Mouse (Mus musculus) embryo, embryonic 10 days (tissue): ENCODE results near the gene Fgfr2.

ENCODE experiments used
- DNase-seq: peaks from one replicate; pipeline ENCODE4 v3.0.0-alpha.2; 2015; ENCODE audit warnings: low spot score

Fgfr2 gene

DNA sequence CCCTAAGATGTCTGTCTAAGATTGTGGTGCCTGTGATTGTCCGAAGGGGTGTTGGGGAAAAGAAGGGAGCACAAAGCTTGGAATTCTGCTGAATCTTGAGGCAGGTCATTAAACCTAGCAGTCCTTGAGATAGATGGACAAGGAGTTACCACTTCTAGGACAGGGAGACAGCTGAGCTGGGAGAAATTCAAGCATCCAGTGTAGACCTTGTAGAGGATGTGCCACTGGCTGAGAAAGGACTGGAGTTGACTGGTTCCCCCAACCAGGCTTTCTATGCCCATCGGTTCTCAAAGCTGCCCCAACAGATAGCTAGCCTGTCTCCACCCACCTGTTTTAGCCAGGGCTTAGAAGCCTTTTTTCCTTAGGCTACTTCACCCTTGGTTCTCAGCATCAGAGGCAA lies 1576.7 kb downstream of the Fgfr2 start:
- DNase-seq, result no peak

DNA sequence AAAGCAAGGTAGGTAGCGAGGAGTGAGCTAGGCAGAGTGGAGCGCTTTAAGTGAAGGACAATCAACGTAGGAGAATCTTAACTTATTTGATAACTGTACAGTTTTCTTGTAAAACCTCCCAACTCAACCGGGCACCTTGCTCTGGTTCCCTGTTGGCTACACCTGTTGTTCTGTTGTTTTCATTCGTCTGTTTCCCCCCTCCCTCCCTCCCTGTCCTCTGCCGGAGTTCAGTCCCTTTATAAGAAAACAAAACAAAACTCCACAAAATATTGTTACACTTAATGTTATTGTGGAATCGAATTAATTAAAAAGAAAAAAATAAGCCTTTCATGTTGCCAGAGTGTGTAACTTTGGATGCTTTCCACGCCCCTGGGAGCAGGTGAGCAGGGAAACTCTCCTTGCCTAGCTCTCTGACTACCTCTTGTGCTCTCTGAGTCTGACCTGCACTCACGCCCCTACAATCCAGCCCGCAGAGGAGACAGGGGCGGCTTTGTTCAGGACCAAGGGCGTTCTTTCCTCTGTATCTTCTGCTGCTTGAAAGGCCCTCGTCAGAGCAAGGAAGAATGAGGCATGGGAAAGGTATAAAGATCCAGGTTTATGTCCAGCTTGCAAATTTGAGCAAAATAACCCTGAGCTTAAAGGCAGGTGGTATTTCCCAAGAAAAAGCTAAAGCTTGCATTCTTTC lies 1577.3 kb downstream of the Fgfr2 start:
- no peak for DNase-seq

DNA sequence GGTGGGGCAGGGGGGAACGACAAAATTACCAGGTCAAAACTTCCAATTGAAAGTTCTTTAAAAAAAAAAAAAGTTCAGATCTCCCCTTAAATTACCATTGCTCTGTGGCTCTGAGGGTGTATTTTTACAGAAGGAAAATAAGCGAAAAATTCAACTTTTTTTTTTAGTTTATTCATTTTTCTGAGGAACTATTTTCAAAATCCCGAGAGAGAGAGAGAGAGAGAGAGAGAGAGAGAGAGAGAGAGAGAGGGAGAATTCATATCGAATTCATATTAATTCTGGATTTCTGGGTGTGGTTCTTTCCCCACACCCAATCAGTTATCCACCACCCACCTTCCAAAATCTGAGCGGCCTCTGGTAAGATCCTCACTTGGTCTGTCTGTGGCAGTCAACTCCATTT lies 1578.3 kb downstream of the Fgfr2 start:
- no peak for DNase-seq

DNA sequence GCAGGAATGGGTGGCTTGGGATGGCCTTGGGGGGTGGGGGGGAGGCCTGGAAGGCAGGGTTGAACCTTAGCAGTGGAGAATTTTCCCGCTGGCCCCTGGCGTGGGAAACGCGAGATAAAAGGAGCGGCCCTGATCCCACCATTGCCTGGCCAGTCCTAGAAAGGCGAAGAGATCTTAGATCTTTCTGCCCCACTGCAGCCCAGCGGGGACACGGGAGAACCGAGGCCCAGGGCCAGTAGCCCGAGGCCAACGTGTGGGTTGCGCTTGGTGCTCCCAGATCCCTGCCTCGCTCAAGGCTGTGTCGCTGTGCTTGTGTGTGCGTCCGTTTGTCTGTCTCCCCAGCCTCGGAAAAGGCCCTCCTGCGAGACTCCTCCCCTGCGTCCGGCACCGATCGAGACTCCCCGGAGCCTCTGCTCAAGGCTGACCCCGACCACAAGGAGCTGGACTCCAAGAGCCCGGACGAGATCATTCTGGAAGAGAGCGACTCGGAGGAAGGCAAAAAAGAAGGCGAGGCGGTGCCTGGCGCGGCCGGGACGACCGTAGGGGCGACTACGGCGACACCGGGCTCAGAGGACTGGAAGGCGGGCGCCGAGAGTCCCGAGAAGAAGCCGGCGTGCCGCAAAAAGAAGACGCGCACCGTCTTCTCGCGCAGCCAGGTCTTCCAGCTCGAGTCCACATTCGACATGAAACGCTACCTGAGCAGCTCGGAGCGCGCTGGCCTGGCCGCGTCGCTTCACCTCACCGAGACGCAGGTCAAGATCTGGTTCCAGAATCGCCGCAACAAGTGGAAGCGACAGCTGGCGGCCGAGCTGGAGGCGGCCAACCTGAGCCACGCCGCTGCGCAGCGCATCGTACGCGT lies 1579.3 kb downstream of the Fgfr2 start:
- DNase-seq, result peak; percentile 63

DNA sequence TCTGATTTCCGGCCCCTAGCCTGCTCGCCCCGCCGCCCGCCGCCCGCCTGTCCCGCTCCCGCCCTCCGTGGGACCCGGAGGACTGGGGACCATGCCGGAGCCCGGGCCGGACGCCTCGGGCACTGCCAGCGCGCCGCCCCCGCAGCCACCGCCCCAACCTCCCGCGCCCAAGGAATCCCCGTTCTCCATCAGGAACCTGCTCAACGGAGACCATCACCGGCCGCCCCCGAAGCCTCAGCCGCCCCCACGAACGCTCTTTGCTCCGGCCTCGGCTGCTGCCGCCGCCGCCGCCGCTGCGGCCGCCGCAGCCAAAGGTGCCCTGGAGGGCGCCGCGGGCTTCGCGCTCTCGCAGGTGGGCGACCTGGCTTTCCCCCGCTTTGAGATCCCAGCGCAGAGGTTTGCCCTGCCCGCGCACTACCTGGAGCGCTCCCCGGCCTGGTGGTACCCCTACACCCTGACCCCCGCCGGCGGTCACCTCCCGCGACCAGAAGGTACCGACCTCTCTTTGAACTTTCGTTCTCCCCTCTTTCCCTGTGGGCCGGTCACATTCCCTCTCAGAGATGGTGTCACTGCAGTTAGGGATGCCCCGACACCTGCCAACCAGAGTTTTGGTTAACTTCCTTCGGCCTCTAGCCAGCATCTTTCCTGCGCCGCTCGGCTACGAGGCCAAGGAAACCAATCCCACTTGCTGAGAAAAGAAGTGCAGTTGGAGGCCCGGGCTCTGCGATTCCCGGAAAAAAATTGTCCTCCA lies 1580.1 kb downstream of the Fgfr2 start:
- DNase-seq, result no peak

DNA sequence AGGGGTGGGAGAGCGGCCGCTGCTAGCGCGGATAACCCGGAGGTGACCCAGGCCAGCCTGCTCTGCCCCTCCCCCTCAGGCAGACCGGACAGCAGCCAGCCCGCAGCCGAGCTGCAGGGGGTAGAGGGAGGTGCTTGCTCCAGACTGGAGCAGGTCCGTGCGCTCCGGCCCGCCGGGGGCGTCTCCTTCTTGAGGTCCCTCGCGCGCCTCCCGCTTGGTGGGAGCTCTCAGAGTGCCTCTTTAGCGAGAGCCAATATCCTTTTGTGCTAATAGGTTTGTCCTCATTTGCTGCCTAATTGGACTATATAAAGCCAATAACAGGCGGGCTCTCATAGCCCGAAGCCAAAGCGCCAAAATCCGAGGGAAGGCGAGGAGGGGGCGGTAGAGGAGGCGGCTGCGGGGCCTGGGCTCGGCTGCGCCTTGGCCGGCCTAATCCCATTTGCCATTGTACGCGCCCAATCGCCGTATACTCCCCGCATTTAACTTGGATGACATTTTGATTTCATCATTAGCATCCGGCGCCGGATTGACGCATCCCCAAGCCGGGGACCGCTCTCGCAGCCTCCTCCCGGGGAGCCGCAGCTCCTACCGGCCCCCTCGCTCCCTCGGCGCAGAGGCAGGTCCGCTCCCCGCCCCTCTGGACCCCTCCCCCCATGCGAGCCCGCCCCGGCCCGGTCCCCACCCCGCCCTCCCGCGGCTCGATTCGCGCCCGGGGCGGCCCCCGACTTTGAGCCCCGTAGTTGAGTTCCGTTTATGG lies 1580.9 kb downstream of the Fgfr2 start, which contains the start of gene Hmx3:
Hmx3 (plus strand) TSS at position 753 of the 757 bp plus-strand sequence.
- DNase-seq, result peak; percentile 72

DNA sequence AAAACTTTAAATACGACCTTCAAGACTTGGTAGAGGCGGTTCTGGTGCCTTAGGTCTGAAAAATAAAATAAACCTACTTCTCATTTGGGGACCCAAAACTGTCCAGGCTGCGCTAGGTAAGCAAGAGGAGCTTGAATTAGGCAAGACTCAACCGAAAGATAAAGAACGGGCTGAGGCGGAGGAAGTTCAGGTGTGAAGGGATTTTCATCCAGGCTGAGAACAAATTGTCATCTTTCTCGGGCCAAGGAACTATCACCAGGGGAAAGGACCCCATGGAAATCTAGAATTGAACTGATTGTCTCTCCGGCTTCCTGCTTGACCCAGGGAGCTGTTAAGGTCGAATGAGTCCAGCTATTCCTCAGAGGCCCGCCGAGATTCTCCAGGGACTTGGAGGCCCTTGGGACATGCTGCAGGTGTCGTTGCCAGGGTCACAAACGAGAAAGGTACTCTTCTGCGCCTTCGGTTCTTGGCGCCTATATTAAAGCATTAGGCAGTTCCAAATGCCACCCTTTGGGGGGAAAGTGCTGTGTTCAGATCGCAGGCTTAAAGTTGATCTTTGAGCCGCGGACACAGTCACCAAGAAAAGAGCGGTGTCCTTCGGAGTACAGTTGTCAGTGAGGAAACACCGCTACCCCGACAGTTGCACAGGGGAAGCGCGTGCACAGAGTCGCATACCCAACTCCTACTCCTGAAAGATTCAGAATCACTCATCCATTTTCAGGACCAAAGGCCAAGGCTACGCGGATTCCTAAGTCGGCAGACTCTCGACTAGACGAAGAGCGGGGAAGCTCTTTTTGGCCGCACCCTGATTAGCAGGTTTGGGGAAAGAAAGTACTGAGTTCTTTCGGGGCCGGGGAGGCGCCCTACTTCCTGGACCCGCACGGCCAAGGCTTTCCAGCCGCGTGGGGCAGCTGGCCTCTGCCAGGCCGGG lies 1581.7 kb downstream of the Fgfr2 start:
- DNase-seq, result peak; percentile 64

DNA sequence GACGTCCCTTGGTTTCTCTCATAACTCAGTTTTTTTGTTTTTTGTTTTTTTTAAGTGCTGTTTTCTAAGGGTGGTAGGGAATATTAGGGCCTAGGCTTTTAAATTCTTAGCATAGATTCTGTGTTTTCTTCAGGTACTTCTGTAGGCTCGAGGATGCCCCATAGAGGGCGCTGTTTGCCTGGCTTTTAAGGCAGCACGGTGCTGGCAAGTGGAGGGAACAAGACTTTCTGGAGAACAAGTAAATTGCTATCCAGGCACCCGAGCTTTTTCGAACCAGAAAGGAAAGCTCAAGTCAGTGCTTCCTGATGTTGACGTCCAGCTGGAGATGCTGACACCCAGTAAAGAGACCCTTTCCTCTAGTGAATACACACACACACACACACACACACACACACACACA lies 1583.2 kb downstream of the Fgfr2 start:
- peak; percentile 91 for DNase-seq

DNA sequence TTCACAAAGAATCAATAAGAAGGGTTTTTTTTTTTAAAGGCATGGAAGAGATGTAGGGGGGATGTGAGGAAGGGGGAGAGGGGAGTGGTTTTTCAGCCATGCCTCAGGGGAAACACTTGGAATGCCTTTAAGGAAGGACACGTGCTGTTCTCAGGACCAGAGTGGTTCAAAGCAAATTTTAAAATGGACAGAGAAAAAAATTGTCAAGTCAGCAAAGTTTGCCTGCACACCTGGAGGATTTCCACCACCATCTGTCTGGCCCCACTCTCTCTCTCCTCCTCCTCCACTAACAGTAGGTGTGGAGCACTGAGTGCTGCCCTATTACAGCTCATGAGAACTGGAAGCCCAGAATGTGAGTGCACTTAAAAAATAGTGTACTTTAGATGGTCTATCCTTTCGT lies 1619.4 kb downstream of the Fgfr2 start:
- DNase-seq, result no peak

DNA sequence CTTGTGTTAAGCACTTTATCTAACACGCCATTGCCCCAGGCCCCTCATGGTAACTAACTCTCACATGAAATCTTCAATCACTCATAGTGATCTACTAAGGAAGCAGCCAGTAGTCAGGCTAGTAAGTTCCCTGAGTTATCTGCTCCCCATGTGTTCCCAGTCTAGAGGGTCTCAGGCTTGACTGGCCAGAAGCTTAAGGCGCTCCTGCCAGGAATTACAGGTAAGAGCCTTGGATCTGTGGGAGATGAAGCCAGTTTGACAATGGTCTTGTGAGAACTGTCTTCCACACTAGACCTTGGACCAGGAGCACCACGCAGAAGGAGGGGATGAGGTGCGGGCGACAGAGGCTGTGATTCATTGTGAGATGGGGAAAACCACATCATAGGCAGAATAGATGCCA lies 1644.7 kb downstream of the Fgfr2 start:
- DNase-seq, result no peak

DNA sequence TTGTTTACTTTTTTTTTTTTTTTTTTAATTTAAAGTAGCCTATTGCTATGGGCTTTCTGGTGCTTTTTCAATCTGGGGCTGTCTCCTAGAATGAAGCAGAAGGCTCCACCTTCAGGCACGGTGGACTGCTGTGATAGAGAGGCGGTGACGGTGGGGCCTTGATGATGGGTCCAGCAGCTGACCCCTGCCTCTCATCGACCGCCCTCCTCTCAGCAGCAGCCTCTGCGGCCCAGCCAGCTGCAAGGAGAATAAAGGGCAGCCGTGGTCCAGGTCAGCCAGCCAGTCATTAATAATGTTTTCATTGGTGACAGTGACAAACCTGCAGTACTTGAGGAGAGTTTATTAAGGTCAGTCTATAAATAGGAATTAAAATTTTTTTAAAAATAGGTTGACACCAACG lies 1646.0 kb downstream of the Fgfr2 start:
- peak; percentile 77 for DNase-seq

DNA sequence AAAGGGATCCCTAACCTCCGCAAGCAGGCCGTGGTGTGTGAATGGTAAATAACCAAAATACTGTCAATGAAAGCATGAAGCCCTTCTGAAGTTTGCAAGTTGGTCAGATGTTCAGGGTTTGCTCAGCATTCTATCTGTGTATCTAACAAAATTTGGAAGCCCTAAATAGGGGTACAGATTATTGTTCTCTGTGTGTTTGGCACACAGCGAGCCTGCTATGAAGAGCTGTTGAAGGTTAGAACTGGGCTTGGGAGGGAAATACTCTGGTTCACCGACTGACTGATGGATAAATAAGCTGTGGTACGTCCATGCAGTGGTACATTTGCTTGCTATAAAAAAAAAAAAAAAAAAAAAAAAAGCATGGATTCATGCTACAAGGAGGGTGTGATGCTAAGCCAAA lies 1651.6 kb downstream of the Fgfr2 start:
- no peak for DNase-seq

DNA sequence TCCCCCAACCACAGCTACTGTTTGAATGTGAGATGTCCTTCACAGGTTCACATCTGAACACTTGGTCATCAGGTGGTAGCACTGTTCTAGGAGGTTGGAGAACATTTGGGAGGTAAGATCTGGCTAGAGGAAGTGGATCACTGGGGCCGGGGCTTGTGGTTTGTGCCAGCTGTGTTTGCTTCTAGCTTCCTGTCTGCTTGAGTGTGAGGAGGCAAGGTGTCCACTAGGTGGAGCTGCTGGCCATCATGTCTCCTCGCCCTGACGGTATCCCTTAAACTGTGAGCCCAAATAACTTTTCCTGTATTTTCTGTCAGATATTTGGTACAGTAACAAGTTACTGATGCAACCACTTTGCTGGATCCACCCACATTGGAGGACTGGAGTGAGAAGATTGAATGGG lies 1653.6 kb downstream of the Fgfr2 start:
- peak; percentile 34 for DNase-seq

DNA sequence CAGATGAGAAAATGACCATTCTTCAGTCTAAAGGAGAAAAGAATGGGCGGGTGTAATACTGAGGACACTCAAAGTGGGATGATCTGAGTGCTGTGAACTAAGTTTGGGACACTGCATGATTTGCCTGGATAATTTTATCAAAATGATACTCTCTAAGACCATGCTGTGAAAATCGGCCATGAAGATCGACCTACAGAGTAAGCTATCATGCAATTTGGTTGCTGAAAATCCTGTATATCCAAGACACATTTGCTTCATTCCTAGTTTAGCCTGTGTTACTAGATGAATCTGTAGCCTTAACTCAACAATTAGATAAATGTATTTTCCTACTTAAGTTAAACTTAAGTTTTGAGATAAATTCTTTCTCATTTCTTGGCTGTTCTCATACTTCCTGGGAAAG lies 1655.8 kb downstream of the Fgfr2 start:
- DNase-seq, result no peak

DNA sequence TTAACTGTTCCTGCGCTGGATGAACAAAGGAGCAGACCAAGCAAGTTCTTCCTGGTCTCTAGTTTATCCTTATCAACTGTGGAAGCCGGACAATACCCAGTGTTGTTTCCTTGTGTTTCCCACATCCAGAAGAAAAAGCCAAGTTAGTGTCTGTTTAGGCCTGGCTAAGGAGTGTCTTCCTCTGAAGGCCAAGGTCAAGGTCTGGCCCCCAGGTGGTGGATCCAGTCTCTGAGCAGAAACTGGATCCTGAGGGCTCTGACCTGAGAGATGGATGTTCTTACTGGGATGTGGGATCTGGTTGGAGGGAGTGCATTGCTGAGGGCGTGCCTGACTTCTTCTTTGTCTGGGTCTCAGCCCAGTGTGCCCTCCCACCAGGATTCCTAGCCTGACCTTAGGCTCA lies 1657.4 kb downstream of the Fgfr2 start:
- DNase-seq, result peak; percentile 64

DNA sequence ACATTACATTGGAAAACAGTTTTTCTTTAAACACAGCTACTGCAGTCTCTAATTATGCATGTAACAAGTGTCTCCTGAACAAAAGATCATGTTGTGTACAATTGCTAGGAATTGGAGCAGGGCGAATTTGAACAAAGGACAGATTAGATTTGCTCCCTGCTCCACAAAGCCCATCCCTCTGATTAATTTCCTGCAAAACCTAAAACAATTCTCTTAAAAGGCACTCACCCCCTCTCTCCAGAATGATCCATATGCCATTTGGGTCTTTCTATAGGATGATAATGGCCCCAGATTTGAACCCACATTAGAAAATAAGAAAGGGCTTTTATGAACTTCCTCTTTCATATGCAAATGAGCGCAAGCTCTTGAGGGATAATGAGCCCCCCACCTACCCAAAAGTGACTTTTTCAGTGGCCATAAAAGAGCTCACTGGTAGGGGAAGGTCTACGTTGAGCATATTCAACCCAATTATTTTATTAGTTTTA lies 1658.0 kb downstream of the Fgfr2 start:
- DNase-seq, result peak; percentile 23

DNA sequence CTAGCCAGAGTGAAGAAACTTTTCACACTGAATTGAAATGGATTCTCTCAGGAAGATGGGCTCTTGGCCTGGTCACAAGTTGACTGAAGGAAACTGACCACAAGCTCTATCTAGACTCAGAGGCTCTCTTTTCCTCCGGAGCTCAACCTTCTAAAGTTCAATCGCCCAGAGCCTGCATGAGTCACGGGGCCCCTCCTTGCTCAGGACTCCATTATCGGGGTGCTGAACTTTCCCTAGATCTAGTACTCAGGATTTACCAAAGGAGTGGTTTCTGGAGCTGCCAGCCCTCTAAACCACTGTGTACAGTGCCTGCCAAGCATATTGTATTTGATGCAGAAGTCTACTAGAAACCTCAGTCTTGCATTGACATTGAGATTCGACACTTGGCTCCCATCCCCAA lies 1666.4 kb downstream of the Fgfr2 start:
- no peak for DNase-seq

DNA sequence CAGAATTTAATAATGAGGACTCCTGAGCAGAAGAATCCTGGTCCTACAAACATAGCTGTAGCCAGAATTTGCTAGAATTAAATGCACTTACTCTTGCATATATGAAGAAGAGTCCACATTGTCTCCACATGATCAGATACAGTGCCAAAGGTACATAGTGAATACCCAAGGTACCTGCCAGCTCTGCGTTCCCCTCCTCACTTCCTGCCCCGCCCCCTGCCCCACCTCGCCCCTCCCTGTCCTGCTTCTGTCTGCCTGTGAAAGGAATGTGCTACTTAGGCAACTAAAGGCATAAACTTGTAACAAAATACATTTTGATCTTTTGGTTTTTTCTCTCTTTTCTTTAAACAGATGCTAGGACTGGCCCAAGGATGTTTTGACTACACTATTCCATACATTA lies 1686.1 kb downstream of the Fgfr2 start:
- no peak for DNase-seq

DNA sequence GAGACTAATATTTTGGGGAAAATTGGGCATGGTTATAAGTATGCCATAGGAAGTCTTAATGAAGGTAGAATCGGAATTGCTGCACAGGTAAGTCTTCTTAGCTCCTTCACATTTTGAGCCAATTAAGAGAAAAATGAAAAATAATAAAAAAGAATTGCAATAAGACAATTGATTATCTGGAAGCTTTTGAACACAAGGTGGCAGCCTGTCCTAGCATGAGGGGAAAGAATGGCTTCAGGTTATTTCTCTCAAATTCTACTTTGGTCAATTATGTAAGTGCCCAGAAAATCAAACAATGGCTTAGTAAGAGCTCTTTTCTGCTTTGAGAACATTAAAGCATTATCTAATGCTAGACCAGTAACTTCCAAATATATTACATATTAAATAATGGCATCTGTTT lies 1688.9 kb downstream of the Fgfr2 start:
- DNase-seq, result no peak

DNA sequence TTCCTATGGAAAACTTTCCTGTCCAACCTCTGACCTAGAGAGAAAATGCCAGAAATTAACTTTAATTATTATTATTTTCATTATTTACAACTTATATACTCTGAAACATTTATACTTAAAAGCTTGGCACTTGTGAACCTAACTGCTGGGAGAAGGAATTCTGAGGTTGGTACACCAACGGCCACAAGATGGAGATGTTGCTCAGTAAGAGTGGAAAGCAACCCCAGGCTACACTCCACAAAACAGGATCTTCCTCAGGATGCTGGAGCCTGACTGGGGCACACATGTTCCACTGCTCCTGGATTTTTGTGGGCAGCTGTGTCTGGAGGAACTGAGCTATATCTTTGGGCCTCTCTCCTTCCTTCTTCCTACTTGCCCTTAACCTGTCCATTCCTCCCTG lies 1690.9 kb downstream of the Fgfr2 start:
- DNase-seq, result peak; percentile 83

DNA sequence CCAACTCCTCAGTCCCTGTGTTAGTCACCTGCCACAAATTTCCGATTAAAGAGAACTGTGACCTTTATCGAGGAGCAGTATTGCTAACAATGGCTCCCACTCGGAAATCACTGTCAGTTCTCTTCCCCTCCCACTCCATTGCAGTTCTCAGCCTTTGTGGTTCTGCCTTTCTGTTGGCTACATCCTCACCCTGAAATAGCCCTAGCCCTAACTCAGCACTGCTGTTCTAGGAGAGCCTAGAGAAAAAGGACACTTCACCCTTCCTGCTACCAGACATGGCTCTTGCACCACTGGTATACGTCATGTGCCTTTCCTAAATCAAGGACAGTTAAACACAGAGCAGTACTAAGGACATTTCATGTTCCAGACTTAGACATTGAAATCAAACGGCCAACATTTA lies 1695.8 kb downstream of the Fgfr2 start:
- DNase-seq, result no peak
